Mouse (Mus musculus): ENCODE measurements around the gene Gm47996. TPM values are rescaled to one million over a fixed set of nuclear protein-coding genes. Genes with fewer than 3 reads are reported as not detected.

The Gm47996 gene
- polyA plus RNA-seq, 2 experiments: 0.46 to 0.52 TPM

DNA sequence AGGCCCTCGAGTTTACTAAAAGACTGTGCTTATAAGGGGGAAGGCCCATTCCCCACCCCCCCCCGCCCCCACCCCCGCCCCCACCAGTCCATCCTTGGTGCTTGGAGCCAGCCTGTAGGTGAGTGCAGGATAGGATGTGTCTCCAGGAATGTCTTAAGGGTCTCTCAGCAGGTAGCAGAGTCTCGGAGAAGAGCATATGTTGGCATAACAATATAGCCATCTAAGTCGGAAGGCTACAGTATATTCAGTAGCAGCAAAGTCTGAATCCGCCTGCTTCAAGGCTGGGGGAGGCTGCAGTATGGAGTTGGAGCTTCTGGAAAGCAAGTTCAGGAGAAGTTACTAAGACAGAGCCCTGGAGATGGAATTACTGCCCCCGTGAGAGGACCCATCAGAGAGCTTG lies 10.2 kb downstream of the Gm47996 start:
- no peaks in the 10 kb centered on the region for H3K27me3 ChIP-seq (ENCODE audit: control insufficient read depth, insufficient read depth, low read length)
- WGBS (ENCODE audit: insufficient replicate concordance): 67% methylated on average over 7 of the region's 7 CpGs
- H3K36me3 ChIP-seq (replicated peaks; ENCODE audit: control insufficient read depth, insufficient read depth, low read depth): no peaks in the 10 kb centered on the region
- peaks cover 4 to 19% of the 10 kb centered on the region in 2 experiments; a peak in 3 of 4 replicates for H3K4me1 ChIP-seq (replicated peaks; ENCODE audit: control insufficient read depth in 2 of 2, insufficient read depth in 2 of 2, low read length in 1 of 2)
- H3K27ac ChIP-seq: no peak overlapping the region
- no peak overlapping the region for H3K9ac ChIP-seq (replicated peaks)
- TF ChIP-seq EP300 (IDR thresholded peaks at IDR 0.05; ENCODE audit: low read depth) (no peak), CTCF (IDR thresholded peaks at IDR 0.05; ENCODE audit: low read depth) (no peak)
- ATAC-seq (ENCODE audit: insufficient read depth) (no peak), DNase-seq (ENCODE audit: low read depth in 3 of 3, low spot score in 3 of 3) (no peak)
- no peak overlapping the region for H3K4me2 ChIP-seq (ENCODE audit: low read depth)
- no peaks in the 10 kb centered on the region for H3K9me3 ChIP-seq (ENCODE audit: control insufficient read depth, low read length)
- H3K4me3 ChIP-seq (ENCODE audit: insufficient read depth in 1 of 2, low read depth in 2 of 2, low read length in 2 of 2): no peak overlapping the region

GRCm38 (mm10) chr1:151222561-151223267 lies 12.8 kb downstream of the Gm47996 start:
- DNase-seq (ENCODE audit: low read depth in 3 of 3, low spot score in 3 of 3): no peak
- WGBS (ENCODE audit: insufficient replicate concordance): 61% methylated on average over 10 of the region's 10 CpGs
- no peaks in the 10 kb centered on the region for H3K9me3 ChIP-seq (ENCODE audit: control insufficient read depth, low read length)
- no peaks in the 10 kb centered on the region for H3K36me3 ChIP-seq (replicated peaks; ENCODE audit: control insufficient read depth, insufficient read depth, low read depth)
- TF ChIP-seq EP300 (IDR thresholded peaks at IDR 0.05; ENCODE audit: low read depth): no peak
- TF ChIP-seq CTCF (IDR thresholded peaks at IDR 0.05; ENCODE audit: low read depth): 0 out of 2 replicates have a peak, but pooled peaks have one; percentile 12
- no peak overlapping the region for H3K9ac ChIP-seq (replicated peaks)
- no peak overlapping the region for H3K4me3 ChIP-seq (ENCODE audit: insufficient read depth in 1 of 2, low read depth in 2 of 2, low read length in 2 of 2)
- 0 out of 4 replicates have a peak, but pooled peaks cover 0 to 2% of the 10 kb centered on the region in 2 experiments for H3K4me1 ChIP-seq (replicated peaks; ENCODE audit: control insufficient read depth in 2 of 2, insufficient read depth in 2 of 2, low read length in 1 of 2)
- no peak overlapping the region for H3K27ac ChIP-seq
- no peak overlapping the region for H3K4me2 ChIP-seq (ENCODE audit: low read depth)
- no peak for ATAC-seq (ENCODE audit: insufficient read depth)
- no peaks in the 10 kb centered on the region for H3K27me3 ChIP-seq (ENCODE audit: control insufficient read depth, insufficient read depth, low read length)

- no peak for TF ChIP-seq EP300 (IDR thresholded peaks at IDR 0.05; ENCODE audit: low read depth)
- TF ChIP-seq CTCF (IDR thresholded peaks at IDR 0.05; ENCODE audit: low read depth): no peak
- ATAC-seq (ENCODE audit: insufficient read depth) (no peak), DNase-seq (ENCODE audit: low read depth in 3 of 3, low spot score in 3 of 3) (no peak)
- no peak overlapping the region for H3K9ac ChIP-seq (replicated peaks)
- H3K27me3 ChIP-seq (ENCODE audit: control insufficient read depth, insufficient read depth, low read length): no peaks in the 10 kb centered on the region
- no peaks in the 10 kb centered on the region for H3K36me3 ChIP-seq (replicated peaks; ENCODE audit: control insufficient read depth, insufficient read depth, low read depth)
- no peaks in the 10 kb centered on the region for H3K9me3 ChIP-seq (ENCODE audit: control insufficient read depth, low read length)
- H3K4me2 ChIP-seq (ENCODE audit: low read depth): no peak overlapping the region
- no peaks in the 10 kb centered on the region for H3K4me1 ChIP-seq (replicated peaks; ENCODE audit: control insufficient read depth in 2 of 2, insufficient read depth in 2 of 2, low read length in 1 of 2)
- WGBS (ENCODE audit: insufficient replicate concordance): 73% methylated on average over 1 of the region's 1 CpGs
- H3K4me3 ChIP-seq (ENCODE audit: insufficient read depth in 1 of 2, low read depth in 2 of 2, low read length in 2 of 2): no peak overlapping the region
- no peak overlapping the region for H3K27ac ChIP-seq
Measured at GRCm38 (mm10) chr1:151223377-151223776, 13.4 kb downstream of the Gm47996 start.

GRCm38 (mm10) chr1:151224536-151224935 lies 14.6 kb downstream of the Gm47996 start:
- H3K9me3 ChIP-seq (ENCODE audit: control insufficient read depth, low read length): no peaks in the 10 kb centered on the region
- H3K4me2 ChIP-seq (ENCODE audit: low read depth): no peak overlapping the region
- no peaks in the 10 kb centered on the region for H3K27me3 ChIP-seq (ENCODE audit: control insufficient read depth, insufficient read depth, low read length)
- ATAC-seq (ENCODE audit: insufficient read depth) (no peak), DNase-seq (ENCODE audit: low read depth in 3 of 3, low spot score in 3 of 3) (no peak)
- WGBS (ENCODE audit: insufficient replicate concordance): 69% methylated on average over 1 of the region's 1 CpGs
- no peak for TF ChIP-seq CTCF (IDR thresholded peaks at IDR 0.05; ENCODE audit: low read depth)
- H3K4me1 ChIP-seq (replicated peaks; ENCODE audit: control insufficient read depth in 2 of 2, insufficient read depth in 2 of 2, low read length in 1 of 2): no peaks in the 10 kb centered on the region
- H3K27ac ChIP-seq: no peak overlapping the region
- no peaks in the 10 kb centered on the region for H3K36me3 ChIP-seq (replicated peaks; ENCODE audit: control insufficient read depth, insufficient read depth, low read depth)
- H3K9ac ChIP-seq (replicated peaks): no peak overlapping the region
- H3K4me3 ChIP-seq (ENCODE audit: insufficient read depth in 1 of 2, low read depth in 2 of 2, low read length in 2 of 2): no peak overlapping the region

GRCm38 (mm10) chr1:151227506-151227905 lies 17.6 kb downstream of the Gm47996 start:
- H3K4me1 ChIP-seq (replicated peaks; ENCODE audit: control insufficient read depth in 2 of 2, insufficient read depth in 2 of 2, low read length in 1 of 2): no peaks in the 10 kb centered on the region
- TF ChIP-seq EP300 (IDR thresholded peaks at IDR 0.05; ENCODE audit: low read depth) (no peak), CTCF (IDR thresholded peaks at IDR 0.05; ENCODE audit: low read depth) (no peak)
- DNase-seq (ENCODE audit: low read depth in 3 of 3, low spot score in 3 of 3) (no peak), ATAC-seq (ENCODE audit: insufficient read depth) (no peak)
- no peak overlapping the region for H3K4me3 ChIP-seq (ENCODE audit: insufficient read depth in 1 of 2, low read depth in 2 of 2, low read length in 2 of 2)
- no peak overlapping the region for H3K9ac ChIP-seq (replicated peaks)
- WGBS (ENCODE audit: insufficient replicate concordance): 68% methylated on average over 8 of the region's 8 CpGs
- H3K27ac ChIP-seq: no peak overlapping the region
- H3K9me3 ChIP-seq (ENCODE audit: control insufficient read depth, low read length): no peaks in the 10 kb centered on the region
- H3K27me3 ChIP-seq (ENCODE audit: control insufficient read depth, insufficient read depth, low read length): no peaks in the 10 kb centered on the region
- no peak overlapping the region for H3K4me2 ChIP-seq (ENCODE audit: low read depth)
- no peaks in the 10 kb centered on the region for H3K36me3 ChIP-seq (replicated peaks; ENCODE audit: control insufficient read depth, insufficient read depth, low read depth)
